Mouse (Mus musculus) olfactory bulb, adult 2 months (tissue): ENCODE results near the gene Spock1.

ENCODE experiments used
- CTCF ChIP-seq: fragments of 200-500 bp; IDR thresholded peaks from 2 replicates; pipeline ENCODE4 v1.5.1; 2012; ENCODE audit warnings: low read depth, mild to moderate bottlenecking, low read length, moderate library complexity; ENCODE audit not compliant: insufficient read depth
- POLR2A ChIP-seq: fragments of 200-500 bp; IDR thresholded peaks from 2 replicates; pipeline ENCODE4 v1.6.1; 2012; ENCODE audit warnings: mild to moderate bottlenecking, low read depth, low read length, moderate library complexity; ENCODE audit not compliant: insufficient read depth

GRCm38 (mm10) chr13:57806301-57806700, 101.8 kb downstream of the Spock1 start:
- no peak for TF ChIP-seq CTCF
- no peak for TF ChIP-seq POLR2A
